Mouse (Mus musculus) layer of hippocampus, adult 9-11 months (tissue): ENCODE data around the gene Pcdh19.
"Not testable (repeated sequence)": the region's sequence is repeated elsewhere in the genome, so short reads cannot be mapped to it uniquely, and the experiment has no call there.

Experiments used
- DNase-seq: peaks from one replicate; pipeline ENCODE4 v3.0.0; 2022

Pcdh19 gene

GRCm38 (mm10) chrX:133688840-133689239, at the start of gene Pcdh19:
Gene Pcdh19 (minus strand): TSS chrX:133688987.
- DNase-seq, result peak; percentile 64

- no peak for DNase-seq
Observed at GRCm38 (mm10) chrX:133735871-133736270, 47.1 kb upstream of the Pcdh19 start.

- no peak for DNase-seq
Observed at GRCm38 (mm10) chrX:133734984-133735383, 46.2 kb upstream of the Pcdh19 start.

- DNase-seq, result no peak
Observed at GRCm38 (mm10) chrX:133721517-133721916, 32.7 kb upstream of the Pcdh19 start.

- DNase-seq, result no peak
Observed at GRCm38 (mm10) chrX:133710621-133711020, 21.8 kb upstream of the Pcdh19 start.

GRCm38 (mm10) chrX:133702902-133703301, 14.1 kb upstream of the Pcdh19 start:
- no peak for DNase-seq

- DNase-seq, result not testable (repeated sequence)
Observed at GRCm38 (mm10) chrX:133697871-133698270, 9.1 kb upstream of the Pcdh19 start.

GRCm38 (mm10) chrX:133696461-133696860, 7.7 kb upstream of the Pcdh19 start:
- no peak for DNase-seq

- no peak for DNase-seq
Observed at GRCm38 (mm10) chrX:133693037-133693760, 4.4 kb upstream of the Pcdh19 start.

- DNase-seq, result no peak
Observed at GRCm38 (mm10) chrX:133692392-133692790, 3.6 kb upstream of the Pcdh19 start.

GRCm38 (mm10) chrX:133691581-133692391, 3.0 kb upstream of the Pcdh19 start:
- DNase-seq, result peak; percentile 67

- no peak for DNase-seq
Observed at GRCm38 (mm10) chrX:133690822-133691221, 2.0 kb upstream of the Pcdh19 start.

- no peak for DNase-seq
Observed at GRCm38 (mm10) chrX:133689576-133690250, 926 bp upstream of the Pcdh19 start.

GRCm38 (mm10) chrX:133688156-133688555, 631 bp downstream of the Pcdh19 start:
- no peak for DNase-seq

GRCm38 (mm10) chrX:133687666-133688151, 1.1 kb downstream of the Pcdh19 start:
- DNase-seq, result no peak

- DNase-seq, result no peak
Observed at GRCm38 (mm10) chrX:133686533-133687311, 2.1 kb downstream of the Pcdh19 start.

GRCm38 (mm10) chrX:133685572-133685971, 3.2 kb downstream of the Pcdh19 start:
- DNase-seq, result no peak

- DNase-seq, result no peak
Observed at GRCm38 (mm10) chrX:133683961-133684360, 4.8 kb downstream of the Pcdh19 start.

GRCm38 (mm10) chrX:133675121-133675520, 13.7 kb downstream of the Pcdh19 start:
- DNase-seq, result no peak

- no peak for DNase-seq
Observed at GRCm38 (mm10) chrX:133673796-133674195, 15.0 kb downstream of the Pcdh19 start.

GRCm38 (mm10) chrX:133660111-133660510, 28.7 kb downstream of the Pcdh19 start:
- DNase-seq, result no peak
